Mouse (Mus musculus): ENCODE results near the gene Mpp5. TPM values are rescaled to one million over a fixed set of nuclear protein-coding genes. Genes with fewer than 3 reads are reported as not detected.

Mpp5 gene
- total RNA-seq, 2 experiments from 2014 or later = 26.0 to 30.0 TPM

- no peak for DNase-seq (ENCODE audit: extremely low spot score in 1 of 2, low spot score in 2 of 2)
Observed at GRCm38 (mm10) chr12:78860921-78861495, 112.3 kb downstream of the Mpp5 start.

DNA sequence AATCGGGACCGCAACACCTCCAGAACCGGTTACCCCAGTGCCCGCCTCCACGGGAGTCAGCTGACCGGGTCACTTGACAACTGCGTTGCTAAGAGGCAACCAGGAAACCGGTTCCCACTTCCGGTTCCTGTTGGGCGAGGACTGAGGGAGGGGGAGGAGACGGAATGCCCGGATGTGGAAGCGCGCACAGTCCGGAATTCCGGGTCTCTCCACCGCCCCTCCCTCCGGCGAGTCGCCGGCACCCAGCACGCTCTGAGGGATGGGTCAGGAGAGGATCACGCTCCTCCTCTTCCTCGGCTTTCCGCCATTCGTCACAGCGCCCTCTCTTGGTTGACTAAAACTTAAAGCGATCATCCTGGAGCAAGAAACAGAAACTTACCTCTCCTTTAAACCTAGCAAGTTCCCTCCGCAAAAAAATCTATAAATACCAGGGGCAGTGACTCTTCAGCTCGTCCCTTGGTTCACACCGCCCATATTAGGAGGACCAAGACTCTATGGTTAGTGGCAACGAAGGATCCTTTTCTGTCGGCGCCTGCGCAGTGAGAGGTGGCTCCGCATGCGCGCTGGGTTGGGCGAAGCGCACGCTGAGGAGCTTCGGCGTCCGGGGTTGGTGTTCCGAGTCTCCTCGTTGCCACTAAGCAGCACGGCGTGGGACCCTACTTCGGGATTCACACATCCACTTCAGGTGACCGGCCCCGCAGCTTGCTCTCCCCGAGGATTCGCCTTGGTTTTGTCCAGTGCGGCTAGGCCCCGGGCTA is 113.0 kb downstream of the Mpp5 start, which contains the start of the genes Atp6v1d and Eif2s1:
Gene Atp6v1d, minus strand, starts transcription at position 143 of the 758 bp plus-strand sequence.
Gene Eif2s1, plus strand, starts transcription at position 324 of the 758 bp plus-strand sequence.
- intact Hi-C loops (cut with DNase I) = loop anchor here (5.0 kb wide), 3 partner anchors 226 to 1781 kb away; partner anchors contain the start of genes Erh, Gphn, Pigh and Slc39a9
- peak within 1 kb of the TSS; percentile 98 for H3K27ac ChIP-seq
- H3K4me3 ChIP-seq = peak within 1 kb of the TSS; percentile 96
- DNase-seq (ENCODE audit: extremely low spot score in 1 of 2, low spot score in 2 of 2) = peak; percentile 98 to 99
- peak; percentile 95 for TF ChIP-seq CTCF (IDR thresholded peaks at IDR 0.05)

More at GRCm38 (mm10) chr12:78860921-78861495, 112.3 kb downstream of the Mpp5 start:
- no peak for TF ChIP-seq CTCF (IDR thresholded peaks at IDR 0.05)
- Histone ChIP-seq H3K27ac (peak overlapping the region; percentile 92), H3K4me3 (peak overlapping the region; percentile 96)
- intact Hi-C loops (cut with DNase I) = loop anchor here (5.0 kb wide), 3 partner anchors 226 to 1781 kb away; partner anchors contain the start of genes Erh, Gphn, Pigh and Slc39a9

DNA sequence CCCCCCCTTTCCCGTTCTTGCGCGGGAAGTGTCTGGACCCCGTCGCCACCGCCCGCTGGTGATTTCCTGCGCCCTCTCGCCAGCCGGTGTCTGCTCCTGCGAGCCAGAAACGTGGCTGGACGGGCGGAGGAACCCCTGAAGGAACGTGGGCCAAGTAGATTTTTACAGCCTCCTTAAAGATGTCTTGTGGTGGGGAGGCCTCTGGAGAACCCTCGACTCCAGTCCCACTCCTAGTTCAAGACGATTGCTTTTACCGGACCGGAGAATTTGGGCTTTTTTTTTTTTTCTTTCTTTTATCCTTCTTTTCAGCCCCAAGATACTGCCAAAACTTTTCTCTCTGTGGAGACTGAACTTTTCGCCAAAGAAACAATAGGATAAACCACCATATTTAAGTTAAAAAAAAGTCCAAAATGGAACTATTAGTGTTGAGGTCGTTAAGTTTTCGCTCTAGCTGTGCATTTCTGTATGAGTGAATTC is 113.6 kb downstream of the Mpp5 start:
- Histone ChIP-seq H3K4me3 (peak overlapping the region; percentile 96), H3K27ac (peak overlapping the region; percentile 98)
- DNase-seq (ENCODE audit: extremely low spot score in 1 of 2, low spot score in 2 of 2) = no peak
- intact Hi-C loops (cut with DNase I) = loop anchor here (5.0 kb wide), 3 partner anchors 225 to 1780 kb away; partner anchors contain the start of genes Erh, Gphn, Pigh and Slc39a9
- no peak for TF ChIP-seq CTCF (IDR thresholded peaks at IDR 0.05)

DNA sequence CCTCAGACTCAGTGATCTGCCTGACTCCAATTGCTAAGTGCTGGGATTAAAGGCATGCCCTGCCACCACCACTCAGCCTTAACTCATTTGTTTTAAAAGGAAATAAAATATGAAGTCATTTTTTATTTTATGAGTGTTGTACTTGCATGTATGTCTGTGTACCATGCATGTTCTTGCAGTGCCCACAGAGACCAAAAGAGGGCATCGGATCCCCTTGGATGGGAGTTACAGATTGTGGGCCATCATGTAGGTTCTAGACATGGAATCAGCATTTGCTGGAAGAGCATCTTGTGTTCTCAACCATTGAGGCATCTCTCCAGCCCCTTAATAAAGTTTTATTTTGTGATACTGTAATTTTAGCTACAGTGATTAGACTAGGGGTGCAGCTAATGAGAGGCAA is 116.7 kb downstream of the Mpp5 start:
- intact Hi-C loops (cut with DNase I) = no loop called here
- Histone ChIP-seq H3K27ac (no peak overlapping the region), H3K4me3 (no peak overlapping the region)
- TF ChIP-seq CTCF (IDR thresholded peaks at IDR 0.05) = no peak; the same call in 1 of the 2 replicates
- DNase-seq (ENCODE audit: extremely low spot score in 1 of 2, low spot score in 2 of 2) = no peak

- no peak for DNase-seq (ENCODE audit: extremely low spot score in 1 of 2, low spot score in 2 of 2)
- TF ChIP-seq CTCF (IDR thresholded peaks at IDR 0.05) = no peak
- intact Hi-C loops (cut with DNase I) = no loop called here
- H3K4me3 ChIP-seq = no peak overlapping the region
- no peak overlapping the region for H3K27ac ChIP-seq
Observed at GRCm38 (mm10) chr12:78868115-78868514, 119.4 kb downstream of the Mpp5 start.

DNA sequence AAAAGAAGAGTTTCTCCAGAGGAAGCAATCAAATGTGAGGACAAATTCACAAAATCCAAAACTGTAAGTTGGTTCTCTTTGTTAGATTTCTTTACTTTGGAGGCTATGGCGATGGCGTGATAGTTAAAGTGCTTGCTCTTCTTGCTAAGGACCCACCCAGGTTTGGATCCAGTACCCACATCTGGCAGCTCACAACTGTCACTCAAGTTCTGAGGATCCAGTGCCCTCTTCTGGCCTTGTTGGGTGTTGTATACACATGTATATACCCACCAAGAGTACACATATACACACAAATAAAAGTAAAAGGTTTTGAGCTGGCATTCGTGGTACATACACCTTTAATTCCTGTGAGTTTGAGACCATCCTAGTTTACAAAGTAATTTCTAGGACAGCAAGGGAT is 125.9 kb downstream of the Mpp5 start:
- no peak for DNase-seq (ENCODE audit: extremely low spot score in 1 of 2, low spot score in 2 of 2)
- Histone ChIP-seq H3K27ac (no peak overlapping the region), H3K4me3 (no peak overlapping the region)
- intact Hi-C loops (cut with DNase I) = no loop called here
- TF ChIP-seq CTCF (IDR thresholded peaks at IDR 0.05) = no peak

- H3K4me3 ChIP-seq = no peak overlapping the region
- intact Hi-C loops (cut with DNase I) = no loop called here
- TF ChIP-seq CTCF (IDR thresholded peaks at IDR 0.05) = no peak
- no peak overlapping the region for H3K27ac ChIP-seq
- no peak for DNase-seq (ENCODE audit: extremely low spot score in 1 of 2, low spot score in 2 of 2)
Observed at GRCm38 (mm10) chr12:78890062-78890461, 141.4 kb downstream of the Mpp5 start.

Other genes starting within 250 kb of the Mpp5 start
- gene Fam71d, start 57.4 kb upstream of the Mpp5 start, total RNA-seq (2021) = 1 to 10 TPM in 1 of 2 experiments, under 1 TPM in 1; 0.84 to 1.8 TPM
- 100 to 1,000 TPM; 274 to 294 TPM for gene Atp6v1d, start 112.7 kb downstream of the Mpp5 start, total RNA-seq (2021)
- gene Eif2s1, start 112.9 kb downstream of the Mpp5 start, total RNA-seq (2021) = 10 to 100 TPM; 44.8 to 51.8 TPM
- gene Plek2, start 158.1 kb downstream of the Mpp5 start, total RNA-seq (2021) = under 1 TPM in 1 of 2 experiments, not detected in 1; 0.36 TPM

Data from left cerebral cortex, adult 2 months (tissue).